Mouse (Mus musculus) MEL (cell line): Measurements from ENCODE around the gene Rbpms2. TPM values are rescaled to one million over a fixed set of nuclear protein-coding genes. Genes with fewer than 3 reads are reported as not detected.
A peak's percentile ranks its signal among the peaks of the same experiment; 100 is the strongest.

Source experiments
- BHLHE40 ChIP-seq: IDR thresholded peaks from 2 replicates; pipeline ENCODE4 v1.6.1; 2012; ENCODE audit warnings: low read depth, mild to moderate bottlenecking, inconsistent platforms, low read length, improper control_type of control experiment, borderline replicate concordance
- CHD1 ChIP-seq: IDR thresholded peaks from 2 replicates; pipeline ENCODE4 v1.6.1; 2012; ENCODE audit warnings: low read depth, mild to moderate bottlenecking, inconsistent platforms, low read length, improper control_type of control experiment
- CHD2 ChIP-seq: IDR thresholded peaks from 2 replicates; pipeline ENCODE4 v1.6.1; 2011; ENCODE audit warnings: low read length, improper control_type of control experiment
- CTCF ChIP-seq, 3 experiments: IDR thresholded peaks in 2 of 3; conservative IDR thresholded peaks in 1 of 3; 2 replicates each; pipeline ENCODE4 v1.5.1; 2011 to 2012; ENCODE audit warnings: low read length in 3 of 3, low read depth in 2 of 3, mild to moderate bottlenecking in 2 of 3, improper control_type of control experiment in 1 of 3, inconsistent platforms in 1 of 3, mixed read lengths in 1 of 3, moderate library complexity in 1 of 3; ENCODE audit not compliant: control insufficient read depth in 1 of 3, insufficient read depth in 1 of 3, poor library complexity in 1 of 3, severe bottlenecking in 1 of 3
- E2F4 ChIP-seq: IDR thresholded peaks from 2 replicates; pipeline ENCODE4 v1.6.1; 2011; ENCODE audit warnings: low read depth, low read length, improper control_type of control experiment, borderline replicate concordance
- ELF1 ChIP-seq: IDR thresholded peaks from 2 replicates; pipeline ENCODE4 v1.6.1; 2014; ENCODE audit warnings: low read depth, mild to moderate bottlenecking, inconsistent platforms, low read length, improper control_type of control experiment, moderate library complexity
- ETS1 ChIP-seq: IDR thresholded peaks from 2 replicates; pipeline ENCODE4 v1.6.1; 2012; ENCODE audit warnings: low read depth, mild to moderate bottlenecking, inconsistent platforms, low read length, improper control_type of control experiment, moderate library complexity
- GABPA ChIP-seq: IDR thresholded peaks from 2 replicates; pipeline ENCODE4 v1.6.1; 2012; ENCODE audit warnings: low read depth, mild to moderate bottlenecking, inconsistent platforms, low read length, improper control_type of control experiment, moderate library complexity
- GATA1 ChIP-seq: IDR thresholded peaks from 2 replicates; pipeline ENCODE4 v1.6.1; 2011; ENCODE audit warnings: low read depth, low read length, improper control_type of control experiment
- HCFC1 ChIP-seq: IDR thresholded peaks from 2 replicates; pipeline ENCODE4 v1.6.1; 2012; ENCODE audit warnings: low read depth, mild to moderate bottlenecking, inconsistent platforms, low read length, improper control_type of control experiment, moderate library complexity
- JUND ChIP-seq: IDR thresholded peaks from 2 replicates; pipeline ENCODE4 v1.6.1; 2011; ENCODE audit warnings: low read depth, mild to moderate bottlenecking, improper control_type of control experiment, low read length
- MAFK ChIP-seq: IDR thresholded peaks from 2 replicates; pipeline ENCODE4 v1.6.1; 2011; ENCODE audit warnings: low read depth, mild to moderate bottlenecking, low read length, improper control_type of control experiment, borderline replicate concordance
- MAZ ChIP-seq: IDR thresholded peaks from 2 replicates; pipeline ENCODE4 v1.6.1; 2012; ENCODE audit warnings: low read depth, mild to moderate bottlenecking, inconsistent platforms, low read length, improper control_type of control experiment
- MEF2A ChIP-seq: IDR thresholded peaks from 2 replicates; pipeline ENCODE4 v1.6.1; 2014; ENCODE audit warnings: low read depth, mild to moderate bottlenecking, inconsistent platforms, low read length, improper control_type of control experiment; ENCODE audit not compliant: poor library complexity, insufficient replicate concordance, severe bottlenecking; ENCODE audit errors: extremely low read depth
- MYB ChIP-seq: IDR thresholded peaks from 2 replicates; pipeline ENCODE4 v1.6.1; 2011; ENCODE audit warnings: mild to moderate bottlenecking, low read depth, low read length, improper control_type of control experiment
- MYC ChIP-seq: IDR thresholded peaks from 2 replicates; pipeline ENCODE4 v1.6.1; 2011; ENCODE audit warnings: low read depth, mild to moderate bottlenecking, low read length, improper control_type of control experiment, moderate library complexity
- NELFE ChIP-seq: IDR thresholded peaks from 2 replicates; pipeline ENCODE4 v1.6.1; 2011; ENCODE audit warnings: low read depth, low read length, improper control_type of control experiment
- NRF1 ChIP-seq: IDR thresholded peaks from 2 replicates; pipeline ENCODE4 v1.6.1; 2014; ENCODE audit warnings: low read depth, mild to moderate bottlenecking, inconsistent platforms, low read length, improper control_type of control experiment, moderate library complexity; ENCODE audit not compliant: poor library complexity, insufficient read depth, severe bottlenecking
- RAD21 ChIP-seq: IDR thresholded peaks from 2 replicates; pipeline ENCODE4 v1.6.1; 2011; ENCODE audit warnings: mild to moderate bottlenecking, low read depth, low read length, improper control_type of control experiment
- SMC3 ChIP-seq: IDR thresholded peaks from 2 replicates; pipeline ENCODE4 v1.6.1; 2011; ENCODE audit warnings: low read depth, low read length, improper control_type of control experiment
- TAL1 ChIP-seq: IDR thresholded peaks from 2 replicates; pipeline ENCODE4 v1.6.1; 2012; ENCODE audit warnings: mild to moderate bottlenecking, inconsistent platforms, low read length, moderate library complexity, mixed read lengths
- UBTF ChIP-seq: IDR thresholded peaks from 2 replicates; pipeline ENCODE4 v1.6.1; 2012; ENCODE audit warnings: low read depth, mild to moderate bottlenecking, inconsistent platforms, low read length, improper control_type of control experiment, moderate library complexity, borderline replicate concordance; ENCODE audit not compliant: insufficient read depth
- USF1 ChIP-seq: IDR thresholded peaks from 2 replicates; pipeline ENCODE4 v1.6.1; 2014; ENCODE audit warnings: low read depth, mild to moderate bottlenecking, inconsistent platforms, low read length, improper control_type of control experiment, moderate library complexity
- ZKSCAN1 ChIP-seq: IDR thresholded peaks from 2 replicates; pipeline ENCODE4 v1.6.1; 2012; ENCODE audit warnings: low read depth, mild to moderate bottlenecking, inconsistent platforms, low read length, improper control_type of control experiment, moderate library complexity
- ZNF384 ChIP-seq: IDR thresholded peaks from 2 replicates; pipeline ENCODE4 v1.6.1; 2012; ENCODE audit warnings: low read depth, mild to moderate bottlenecking, inconsistent platforms, low read length, improper control_type of control experiment
- polyA plus RNA-seq, 2 experiments: library from polyadenylated mRNA; stranded (reverse) in 1 of 2; unstranded in 1 of 2; fragments of >175 nt in 1 of 2; fragments of >200 nt in 1 of 2; gene quantifications; 2 replicates each; pipeline versions ENCODE4 v1.2.1 to v1.2.4; 2012; ENCODE audit warnings: low replicate concordance in 2 of 2, low read depth in 1 of 2; ENCODE audit not compliant: insufficient read length in 2 of 2, insufficient read depth in 1 of 2, missing spikeins in 1 of 2
- total RNA-seq: library from RNA; depleted of rRNA; stranded (reverse); fragments of 300-350 nt; gene quantifications from 2 replicates; pipeline ENCODE4 v1.2.3, GENCODE M21; 2012

Gene Rbpms2
- total and polyA plus RNA-seq, 3 experiments = 0.22 TPM; not detected in 2

GRCm38 (mm10) chr9:65676358-65677118 is 47.1 kb downstream of the Rbpms2 start (continued):
- TF ChIP-seq SMC3 = 0 out of 2 replicates have a peak, but pooled peaks have one; percentile 12
- TF ChIP-seq MEF2A = no peak
- TF ChIP-seq RAD21 = no peak
- TF ChIP-seq MYC = no peak
- TF ChIP-seq BHLHE40 = no peak
- no peak for TF ChIP-seq E2F4
- TF ChIP-seq MAFK = no peak
- TF ChIP-seq ELF1 = peak; percentile 39; the same call in 1 of the 2 replicates
- peak; percentile 29 for TF ChIP-seq CHD2
- peak; percentile 81 for TF ChIP-seq HCFC1
- TF ChIP-seq ZNF384 = no peak
- no peak for TF ChIP-seq GATA1
- no peak for TF ChIP-seq TAL1
- no peak for TF ChIP-seq ETS1
- TF ChIP-seq USF1 = 0 out of 2 replicates have a peak, but pooled peaks have one; percentile 23
- peak; percentile 58; the same call in 1 of the 2 replicates for TF ChIP-seq NELFE
- TF ChIP-seq JUND = no peak
- no peak for TF ChIP-seq CTCF (IDR thresholded peaks at IDR 0.05 in 2 of 3, conservative IDR thresholded peaks at IDR 0.05 in 1 of 3; ENCODE audit: control insufficient read depth in 1 of 3, insufficient read depth in 1 of 3, low read depth in 2 of 3, low read length in 3 of 3, poor library complexity in 1 of 3, severe bottlenecking in 1 of 3)
- TF ChIP-seq ZKSCAN1 = no peak
- TF ChIP-seq MYB = no peak
- no peak for TF ChIP-seq UBTF
- no peak for TF ChIP-seq CHD1
- peak; percentile 84 for TF ChIP-seq NRF1
- TF ChIP-seq MAZ = peak; percentile 89
- TF ChIP-seq GABPA = no peak
- TF ChIP-seq, all 39 proteins: peak for 14
